Mouse (Mus musculus) telencephalon, adult 2 months (tissue): ENCODE measurements at regions not wholly inside any gene's neighbourhood (a gene's known extent, or its start where the extent isn't known, plus 50 kb on each side); places are given as distances from the start of the nearest gene placed in this dataset.
A peak's percentile ranks its signal among the peaks of the same experiment; 100 is the strongest.

Experiments
- DNase-seq: peaks from one replicate; pipeline ENCODE4 v3.0.0-alpha.2; 2011; ENCODE audit warnings: low read depth, low spot score

- no peak for DNase-seq
Observed at GRCm38 (mm10) chr9:41592900-41593690, 431.6 kb upstream of the Ubash3b start.

GRCm38 (mm10) chr9:41592101-41592500, 430.6 kb upstream of the Ubash3b start:
- DNase-seq: no peak

DNA sequence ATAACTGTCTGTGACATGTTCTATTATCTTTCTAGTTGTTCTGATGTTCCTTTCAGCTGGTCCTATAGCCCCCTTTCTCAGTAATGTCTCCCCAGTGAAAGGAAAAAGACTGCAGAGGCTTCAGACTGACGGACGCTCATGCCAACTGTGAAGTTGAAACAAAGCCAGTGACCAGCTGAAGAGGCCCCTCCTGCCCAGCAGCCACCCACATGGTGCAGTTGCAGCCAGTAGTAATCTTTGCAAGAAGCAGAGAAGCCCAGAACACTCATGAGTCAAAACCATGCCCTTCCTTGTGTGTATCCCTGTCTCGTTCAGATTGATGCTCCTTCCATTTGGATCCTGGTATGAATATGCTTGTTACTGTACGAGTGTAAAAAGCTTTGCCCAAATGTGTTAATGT, 428.7 kb upstream of the Ubash3b start:
- DNase-seq: no peak

DNA sequence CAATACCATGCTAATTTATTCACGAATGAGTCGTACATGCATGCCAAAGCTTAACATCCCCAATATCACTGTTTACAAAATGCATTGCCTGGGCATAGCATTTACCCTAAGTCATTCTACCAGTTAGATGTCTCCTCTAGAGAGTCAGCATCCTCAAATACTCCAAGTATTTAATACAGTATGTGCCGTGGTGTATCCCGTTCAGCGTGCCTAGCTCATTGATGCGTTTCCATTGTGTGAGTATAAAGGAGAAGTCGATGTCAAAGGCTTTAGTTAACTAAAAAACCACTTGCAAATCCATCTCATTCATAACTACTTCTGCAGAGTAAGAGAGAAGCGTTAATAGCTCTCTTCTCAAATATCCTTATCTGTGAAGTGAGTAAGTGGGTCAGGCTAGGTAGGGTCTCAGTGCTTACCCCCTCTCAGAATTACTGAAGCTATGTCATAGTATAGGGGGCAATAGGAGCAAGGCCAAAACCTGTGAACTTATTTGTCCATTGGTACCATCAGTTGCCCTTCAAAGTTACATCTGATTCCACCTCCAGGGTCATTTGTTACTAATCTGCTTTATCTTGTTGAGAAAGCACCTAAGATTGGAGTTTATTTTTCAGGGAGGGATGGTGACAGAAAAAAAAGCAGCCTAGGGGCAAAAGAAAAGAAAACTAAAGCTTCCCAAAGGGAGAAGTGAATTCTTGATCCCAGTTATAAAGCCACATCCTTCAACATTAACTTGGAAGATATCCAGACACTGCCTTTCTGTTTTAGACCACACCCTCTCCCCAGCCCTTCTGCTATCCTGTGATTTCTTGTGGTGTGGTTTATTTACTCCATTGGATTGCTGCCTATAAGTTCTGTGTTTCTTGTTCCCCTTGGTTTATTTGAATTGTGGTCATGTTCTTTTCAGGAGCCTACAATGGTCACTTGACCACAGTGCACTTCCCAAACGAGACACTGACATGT, 427.2 kb upstream of the Ubash3b start:
- no peak for DNase-seq

DNA sequence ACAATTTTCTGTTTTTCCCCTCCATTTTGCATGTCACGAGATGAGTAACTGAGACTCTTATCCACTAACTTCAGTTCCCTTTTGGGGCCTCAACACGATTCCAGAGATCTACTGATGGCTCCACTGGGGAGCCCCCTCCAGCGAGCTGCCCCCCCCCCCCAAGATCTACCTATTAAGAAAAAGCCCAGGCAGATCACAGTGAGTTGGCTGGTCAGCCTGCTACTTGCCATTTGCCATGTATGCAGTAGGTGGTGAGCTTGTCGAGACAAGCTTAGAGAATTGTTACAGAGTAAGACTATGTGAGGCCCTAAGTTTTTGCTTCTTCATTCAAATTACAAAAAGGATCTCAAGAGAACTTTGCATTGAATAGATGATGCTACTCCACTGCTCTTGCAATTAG, 426.3 kb upstream of the Ubash3b start:
- no peak for DNase-seq

DNA sequence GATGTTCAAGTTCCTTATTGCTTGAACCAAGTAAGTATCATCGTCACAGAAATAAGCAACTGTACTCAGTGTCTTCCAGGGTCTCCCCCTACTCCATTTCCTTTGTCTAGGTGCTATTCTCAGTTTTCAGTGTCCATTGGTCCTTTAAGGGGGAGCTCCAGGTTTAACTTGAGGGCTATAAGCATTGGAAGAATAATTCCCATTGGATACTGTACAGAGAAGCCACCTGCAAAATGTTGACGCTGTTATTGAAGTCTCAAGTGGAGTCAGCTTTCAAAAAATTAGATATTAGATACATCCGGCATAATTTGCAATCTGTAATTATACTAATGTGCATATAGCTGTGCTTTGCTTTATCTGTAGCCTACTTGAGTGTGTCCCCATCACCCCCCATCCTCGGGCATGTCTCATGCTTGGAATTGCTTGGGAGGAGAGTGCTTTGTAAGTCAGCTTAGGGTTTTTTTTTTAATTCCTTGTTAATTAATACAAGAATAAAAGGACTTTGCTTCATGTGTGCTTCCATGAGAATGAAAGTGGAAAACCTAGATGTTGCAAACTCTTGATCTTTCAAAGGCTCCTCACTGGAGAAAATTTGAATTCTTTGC, 425.6 kb upstream of the Ubash3b start:
- no peak for DNase-seq

DNA sequence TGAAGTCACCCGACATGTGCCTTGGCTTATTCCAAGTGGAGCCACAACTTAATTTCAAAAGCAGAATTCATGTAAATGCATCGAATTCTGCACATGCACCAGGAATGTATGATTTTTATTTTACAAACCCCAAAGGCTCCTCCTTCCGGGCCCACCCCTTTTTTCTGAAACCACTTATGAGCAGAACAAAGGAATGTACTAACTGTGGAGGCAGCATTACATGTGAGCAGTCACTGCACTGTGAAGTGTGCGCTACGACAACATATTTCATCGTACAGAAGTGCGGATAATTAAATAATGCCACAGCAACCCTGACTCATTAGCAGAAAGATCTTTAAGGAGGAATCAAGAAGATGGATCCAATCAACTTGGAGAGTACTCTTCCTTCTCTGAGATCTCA, 424.8 kb upstream of the Ubash3b start:
- DNase-seq: no peak

DNA sequence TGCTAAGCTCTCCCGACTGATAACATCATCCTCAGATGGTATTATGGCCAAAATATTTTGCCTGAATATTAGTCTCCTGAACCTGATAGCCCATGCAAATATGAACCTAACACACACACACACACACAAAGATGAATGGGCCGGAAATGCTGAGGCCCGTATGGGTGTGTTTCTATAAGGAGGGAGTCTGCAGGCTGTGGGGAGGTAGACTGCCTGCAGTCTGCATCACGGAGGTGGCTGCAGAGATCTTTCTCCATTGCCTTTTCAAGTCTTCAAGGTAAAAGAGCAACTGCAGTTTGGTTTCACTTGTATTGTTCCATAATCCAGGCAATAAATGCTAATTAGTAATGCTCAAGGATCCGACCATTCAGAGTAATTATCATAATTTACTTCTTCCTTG, 424.3 kb upstream of the Ubash3b start:
- no peak for DNase-seq

DNA sequence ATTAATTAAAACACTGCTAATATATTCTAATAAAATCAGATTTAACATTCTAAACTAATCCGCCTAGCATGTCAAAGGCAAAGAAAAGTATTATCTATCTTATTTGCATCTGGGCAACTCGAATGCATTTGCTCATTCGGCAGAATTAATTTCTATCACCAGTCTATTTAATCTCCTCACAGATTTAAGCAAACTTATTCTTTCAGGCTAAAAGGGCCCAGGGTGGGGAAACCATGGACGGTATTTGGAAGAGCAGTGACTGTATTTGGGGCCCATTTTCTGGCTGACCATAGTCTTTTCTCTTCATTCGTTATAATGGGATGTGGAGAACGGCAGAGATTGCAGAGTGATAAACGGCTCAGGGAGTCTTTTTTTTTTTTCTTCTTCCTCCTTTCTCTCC, 423.5 kb upstream of the Ubash3b start:
- DNase-seq: no peak

DNA sequence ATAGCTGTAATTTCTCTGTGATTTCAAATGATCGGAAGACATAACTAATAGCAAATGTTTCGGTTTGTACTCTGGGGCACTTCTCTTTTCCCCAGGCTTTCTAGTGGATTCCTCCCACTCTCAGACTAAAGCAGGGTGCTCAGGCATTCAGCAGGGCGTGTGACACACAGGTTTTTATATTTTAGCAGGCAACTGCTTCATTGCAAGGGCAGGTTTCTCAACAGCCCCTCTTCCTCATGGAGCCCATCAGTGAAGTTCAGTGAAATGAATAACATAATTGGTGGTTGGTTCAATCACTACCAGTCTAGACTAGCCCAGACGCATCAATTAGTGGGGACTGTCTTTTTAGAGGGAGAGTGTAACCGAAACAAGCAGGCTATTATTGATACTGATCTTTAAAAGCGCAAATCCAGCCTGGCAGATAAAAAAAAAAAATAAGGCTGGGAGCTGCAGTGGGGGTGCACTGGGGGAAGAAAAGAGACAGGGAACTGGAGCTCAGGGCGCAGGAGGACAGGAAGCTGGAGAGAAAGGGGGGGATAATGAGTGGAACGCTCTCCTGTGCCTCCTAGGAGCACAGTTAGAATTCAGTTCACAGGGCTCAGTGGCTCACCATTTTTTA, 422.3 kb upstream of the Ubash3b start:
- DNase-seq: no peak

GRCm38 (mm10) chr9:41583276-41583675, 421.8 kb upstream of the Ubash3b start:
- no peak for DNase-seq

GRCm38 (mm10) chr9:41582711-41583236, 421.3 kb upstream of the Ubash3b start:
- no peak for DNase-seq

DNA sequence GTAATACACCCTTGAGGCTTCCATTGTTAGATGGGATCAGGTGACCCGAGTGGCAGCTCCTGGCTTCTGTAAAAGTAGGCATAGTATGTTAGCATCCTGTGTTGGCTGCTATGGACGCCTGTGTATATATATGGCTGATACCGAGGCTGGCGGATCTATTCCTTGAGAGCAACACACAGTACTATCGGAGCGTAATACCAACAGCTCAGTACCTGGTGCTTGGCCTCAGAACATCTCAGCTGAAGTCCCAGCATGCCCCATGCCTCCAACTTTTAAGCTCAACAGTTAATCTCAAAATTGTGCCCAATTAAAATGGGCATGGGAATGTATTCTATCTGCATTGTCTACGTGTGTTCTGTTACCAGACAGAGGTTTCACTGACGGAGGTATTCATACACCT, 420.7 kb upstream of the Ubash3b start:
- no peak for DNase-seq

- no peak for DNase-seq
Observed at GRCm38 (mm10) chr9:41581741-41582140, 420.2 kb upstream of the Ubash3b start.

DNA sequence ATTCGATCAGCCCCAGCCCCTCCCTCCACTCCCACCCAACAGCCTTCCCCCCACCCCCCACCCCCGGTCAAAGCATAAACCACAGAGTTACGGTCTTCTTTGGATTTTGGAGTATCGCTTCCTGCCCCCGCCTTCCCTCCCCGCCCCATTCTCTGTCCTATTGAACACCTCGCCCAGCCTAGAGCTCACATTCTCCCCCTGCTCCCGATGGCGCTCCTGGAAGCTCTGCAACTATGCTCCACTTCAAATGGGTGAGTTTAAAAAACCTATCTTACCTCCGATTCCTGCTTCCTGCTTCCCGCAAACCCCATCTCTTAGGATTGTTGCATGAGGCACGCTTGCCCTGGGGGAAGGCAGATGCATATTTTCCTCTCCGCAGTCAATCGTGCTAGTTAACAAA, 419.7 kb upstream of the Ubash3b start:
- DNase-seq: no peak

- DNase-seq: peak; percentile 68
Observed at GRCm38 (mm10) chr9:41580611-41581041, 419.1 kb upstream of the Ubash3b start.

DNA sequence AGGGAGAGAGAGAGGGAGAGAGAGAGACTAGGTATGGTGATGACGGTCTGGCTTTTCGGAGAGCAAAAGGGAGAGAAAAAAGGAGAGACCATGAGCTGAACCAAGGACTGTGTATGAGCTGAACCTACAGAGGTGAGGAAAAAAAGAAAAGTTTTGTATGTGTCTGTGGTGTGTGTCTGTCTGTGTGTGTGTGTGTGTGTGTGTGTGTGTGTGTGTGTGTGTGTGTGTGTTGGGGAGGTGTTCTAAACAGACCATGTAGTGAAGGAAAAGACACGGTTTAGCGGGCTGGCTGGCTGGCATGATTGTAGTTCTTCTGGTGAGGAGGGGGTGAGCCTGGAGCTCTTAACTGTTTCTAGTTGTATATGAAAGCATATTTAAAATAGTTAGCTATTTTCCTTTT, 418.6 kb upstream of the Ubash3b start:
- no peak for DNase-seq

GRCm38 (mm10) chr9:41579107-41580014, 417.9 kb upstream of the Ubash3b start:
- DNase-seq: peak; percentile 83

- DNase-seq: no peak
Observed at GRCm38 (mm10) chr9:41578221-41579106, 417.0 kb upstream of the Ubash3b start.
